Mouse (Mus musculus) c-Kit-positive CD71-negative TER-119-negative erythroid progenitor cells, embryonic 14.5 days (primary cell): ENCODE data around the gene Sfta2.

Source experiments
- DNase-seq: peaks from one replicate; pipeline ENCODE4 v3.0.0-alpha.2; 2013; ENCODE audit warnings: low read depth

Sfta2 gene

DNA sequence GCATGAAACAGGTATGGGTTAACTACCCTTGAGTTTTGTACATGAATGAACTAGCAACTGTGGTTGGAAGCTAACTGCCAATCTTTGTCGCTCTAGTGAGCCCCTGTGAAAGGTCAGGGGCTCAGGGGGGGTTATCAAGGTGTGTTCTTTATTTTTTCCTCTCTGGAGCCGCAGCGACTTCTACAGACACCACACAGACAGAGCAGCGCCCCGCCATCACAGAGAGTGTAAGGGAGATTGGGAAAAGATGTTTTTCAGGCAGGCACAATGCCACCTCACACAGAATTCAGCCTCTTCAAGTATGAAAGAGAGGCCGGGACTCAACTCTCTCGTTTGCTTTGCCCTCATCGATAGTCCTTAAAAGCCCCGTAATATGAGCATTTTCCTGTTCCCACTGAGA, 9.2 kb upstream of the Sfta2 start:
- DNase-seq: no peak

GRCm38 (mm10) chr17:35593786-35594185, 7.6 kb upstream of the Sfta2 start:
- no peak for DNase-seq

DNA sequence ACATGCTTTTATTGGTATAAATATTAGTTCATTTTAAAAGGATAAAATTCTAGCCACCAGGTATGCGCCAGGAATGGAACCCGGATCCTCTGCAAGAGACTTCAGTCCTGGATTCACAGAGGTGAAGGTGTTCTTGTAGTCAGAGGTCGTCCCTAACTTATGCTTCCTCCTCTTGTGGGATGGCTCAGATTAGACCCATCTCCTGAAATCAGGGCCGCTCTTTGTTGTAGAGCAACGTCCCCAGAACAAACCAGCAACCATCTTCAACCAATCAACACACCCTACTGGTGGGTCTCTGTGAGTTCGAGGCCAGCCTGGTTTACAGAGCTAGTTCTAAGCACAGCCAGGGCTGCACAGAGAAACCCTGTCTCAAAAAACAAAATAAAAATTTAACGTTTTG, 6.9 kb upstream of the Sfta2 start:
- DNase-seq: no peak

- no peak for DNase-seq
These were observed 4.0 kb upstream of the Sfta2 start for GRCm38 (mm10) chr17:35597399-35597798.

DNA sequence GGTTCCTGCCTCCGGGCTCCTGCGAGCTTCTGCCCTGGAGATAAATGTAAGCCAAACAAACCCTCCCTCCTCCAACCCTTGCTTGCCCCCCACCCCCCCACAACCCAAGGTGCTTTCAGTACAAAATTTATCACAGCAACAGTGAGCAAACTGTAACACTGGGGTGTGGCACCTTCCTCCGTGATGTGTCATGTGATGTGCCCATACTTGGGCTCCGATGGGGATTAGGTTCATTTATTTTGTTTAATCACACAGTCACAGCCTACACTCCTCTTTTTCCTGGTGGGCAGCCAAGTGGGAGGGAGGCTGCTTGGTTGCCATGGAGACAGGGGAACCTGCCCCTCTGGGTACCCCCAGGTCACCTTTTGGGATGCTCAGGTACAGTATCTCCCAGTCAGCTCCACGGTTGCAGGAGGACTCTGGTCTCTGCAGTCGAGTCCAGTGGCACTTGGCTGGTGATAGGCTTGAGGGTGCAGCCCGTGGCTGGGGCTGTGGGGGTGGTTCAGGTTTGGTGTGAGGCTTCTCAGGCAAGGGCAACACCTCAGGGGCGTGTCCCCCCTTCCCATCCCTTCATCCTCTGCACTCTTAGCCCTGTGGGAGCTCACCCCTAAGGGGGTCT, 496 bp downstream of the Sfta2 start:
- DNase-seq: no peak

GRCm38 (mm10) chr17:35617127-35617526, 15.8 kb downstream of the Sfta2 start:
- DNase-seq: no peak

GRCm38 (mm10) chr17:35626537-35626936, 25.2 kb downstream of the Sfta2 start, which contains the start of gene Gm9573:
TSS of gene Gm9573 (minus strand) at chr17:35626637.
- no peak for DNase-seq

GRCm38 (mm10) chr17:35633992-35634391, 32.6 kb downstream of the Sfta2 start:
- DNase-seq: no peak

- no peak for DNase-seq
These were observed 33.9 kb downstream of the Sfta2 start for GRCm38 (mm10) chr17:35635202-35635601.

DNA sequence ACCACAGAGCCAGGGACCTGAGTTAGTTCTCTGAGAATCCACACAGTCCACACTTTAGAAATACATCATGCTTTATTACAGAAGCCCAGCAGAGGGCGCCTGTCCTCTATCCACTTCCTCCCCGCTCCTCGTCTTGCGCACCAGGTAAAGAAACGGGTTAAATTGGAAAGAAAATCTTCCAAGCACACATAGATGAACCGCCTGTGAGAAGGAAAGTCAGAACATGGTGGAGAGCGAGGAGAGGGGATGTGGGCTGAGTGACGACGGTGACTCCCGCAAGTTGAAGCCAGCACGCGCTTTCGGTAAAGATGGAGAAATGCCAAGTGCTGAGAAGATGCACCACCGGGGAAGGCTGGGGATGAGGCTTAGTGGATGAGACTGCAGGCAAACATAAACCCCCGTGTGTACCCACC, 34.4 kb downstream of the Sfta2 start:
- peak; percentile 53 for DNase-seq

GRCm38 (mm10) chr17:35636363-35636762, 35.0 kb downstream of the Sfta2 start:
- DNase-seq: peak; percentile 12

GRCm38 (mm10) chr17:35638475-35639190, 37.3 kb downstream of the Sfta2 start:
- DNase-seq: no peak

DNA sequence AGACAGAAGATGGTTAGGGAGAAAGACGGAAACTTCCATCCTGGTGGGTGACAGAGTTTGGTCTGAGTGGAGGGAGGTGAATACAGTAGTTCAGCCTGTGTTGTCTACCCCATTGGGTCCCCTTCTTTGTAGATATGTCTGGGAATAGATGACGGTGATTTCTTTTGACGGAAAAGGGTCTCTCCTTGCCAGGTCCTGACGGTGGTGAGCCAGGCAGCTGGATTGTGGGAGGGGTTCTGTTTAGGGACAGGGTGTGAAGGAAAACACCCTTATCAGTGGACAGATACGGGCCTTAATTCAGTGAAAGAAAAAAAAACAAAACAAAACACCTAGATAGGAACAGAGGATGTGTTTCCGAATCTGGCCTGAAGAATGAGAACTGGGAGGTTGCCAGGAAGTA, 38.0 kb downstream of the Sfta2 start:
- DNase-seq: no peak

DNA sequence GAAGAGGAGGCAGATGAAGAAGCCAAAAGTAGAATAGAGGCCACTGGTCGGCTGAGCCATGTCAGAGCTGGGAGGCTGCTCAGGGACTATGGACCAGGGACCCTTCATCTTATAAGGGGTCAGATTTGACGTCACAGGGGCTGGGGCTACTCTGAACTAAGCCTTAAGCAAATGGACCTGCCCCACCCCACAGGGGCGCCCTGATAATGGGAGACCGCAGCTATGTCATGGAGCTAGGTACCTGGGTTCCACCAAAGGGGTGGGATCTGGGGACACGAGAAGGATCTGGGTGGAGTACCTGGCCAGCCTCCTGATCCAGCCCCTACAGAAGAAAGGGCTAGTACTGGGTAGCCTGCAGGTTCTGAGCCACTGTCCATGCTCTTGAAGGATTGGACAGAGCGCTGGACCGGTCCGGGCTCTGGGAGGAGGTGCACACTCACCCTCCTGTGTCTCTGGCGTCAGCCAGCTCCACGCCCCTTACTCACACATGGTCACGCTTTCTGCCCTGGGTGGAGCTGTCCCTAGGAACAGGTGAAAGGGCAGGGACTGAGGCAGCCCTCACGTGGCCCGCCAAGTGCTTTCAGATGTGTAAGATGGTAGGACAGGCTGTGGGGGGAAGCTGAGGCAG, 42.4 kb downstream of the Sfta2 start, which contains the start of gene Mucl3:
Gene Mucl3 (minus strand): TSS at position 87 of the 628 bp plus-strand sequence.
- no peak for DNase-seq

GRCm38 (mm10) chr17:35649429-35649828, 48.1 kb downstream of the Sfta2 start:
- DNase-seq: no peak

- DNase-seq: no peak
These were observed 51.7 kb downstream of the Sfta2 start for GRCm38 (mm10) chr17:35653086-35653485.

DNA sequence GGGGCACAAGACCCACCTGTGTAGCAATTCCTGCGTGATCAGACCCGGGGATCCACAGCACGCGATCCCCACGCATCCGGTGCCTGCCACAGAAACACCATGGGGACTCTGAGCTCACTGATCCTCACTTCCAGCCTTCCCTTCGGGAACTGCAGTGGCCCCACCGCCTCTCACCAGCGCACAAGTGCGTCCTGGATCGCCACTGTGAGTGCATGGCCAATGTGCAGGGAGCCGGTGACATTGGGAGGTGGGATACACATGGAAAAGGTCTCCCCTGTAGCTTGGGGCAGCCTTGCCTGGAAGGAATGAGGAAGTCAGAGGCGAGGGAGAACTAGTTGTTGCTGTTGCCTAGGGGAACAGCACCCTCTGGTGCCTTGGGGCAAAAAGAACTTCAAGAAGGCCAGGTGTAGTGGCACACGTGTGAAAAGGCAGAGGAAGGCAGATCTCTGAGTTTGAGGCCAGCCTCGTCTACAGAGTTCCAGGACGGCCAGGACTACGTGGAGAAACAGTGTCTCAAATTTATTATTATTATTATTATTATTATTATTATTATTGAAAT, 64.7 kb downstream of the Sfta2 start:
- DNase-seq: peak; percentile 50

- no peak for DNase-seq
These were observed 65.5 kb downstream of the Sfta2 start for GRCm38 (mm10) chr17:35666851-35667256.

GRCm38 (mm10) chr17:35667334-35668065, 66.2 kb downstream of the Sfta2 start, which contains the start of gene Vars2:
TSS of gene Vars2 (minus strand) at chr17:35667592.
- peak; percentile 93 for DNase-seq

- DNase-seq: no peak
These were observed 68.4 kb downstream of the Sfta2 start for GRCm38 (mm10) chr17:35669731-35670130.

DNA sequence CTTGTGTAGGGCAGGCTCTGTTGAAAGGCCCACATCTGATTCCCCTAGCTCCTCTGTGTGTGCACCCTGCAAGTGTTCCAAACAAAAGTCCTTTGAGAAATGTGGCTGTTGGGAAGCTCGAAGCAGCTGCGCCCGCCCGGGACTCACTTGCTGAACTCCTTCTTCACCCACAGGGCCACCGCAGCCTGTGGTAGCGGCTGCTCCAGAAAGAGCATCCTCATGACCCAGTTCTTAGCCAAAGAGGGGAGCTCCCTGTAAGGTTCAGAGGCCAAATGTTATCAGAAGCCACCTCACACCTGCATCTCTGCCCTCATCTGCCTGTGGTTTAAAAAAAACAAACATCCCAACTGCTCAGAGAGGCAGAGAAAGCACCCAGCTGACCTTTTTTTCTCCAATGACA, 70.5 kb downstream of the Sfta2 start:
- DNase-seq: no peak

- no peak for DNase-seq
These were observed 71.2 kb downstream of the Sfta2 start for GRCm38 (mm10) chr17:35672527-35672926.
